Mouse (Mus musculus): Measurements from ENCODE around the gene Arhgap19.

Arhgap19 gene

GRCm38 (mm10) chr19:41831718-41832391, 30.0 kb upstream of the Arhgap19 start:
- DNase-seq (ENCODE audit: low spot score): no peak

DNA sequence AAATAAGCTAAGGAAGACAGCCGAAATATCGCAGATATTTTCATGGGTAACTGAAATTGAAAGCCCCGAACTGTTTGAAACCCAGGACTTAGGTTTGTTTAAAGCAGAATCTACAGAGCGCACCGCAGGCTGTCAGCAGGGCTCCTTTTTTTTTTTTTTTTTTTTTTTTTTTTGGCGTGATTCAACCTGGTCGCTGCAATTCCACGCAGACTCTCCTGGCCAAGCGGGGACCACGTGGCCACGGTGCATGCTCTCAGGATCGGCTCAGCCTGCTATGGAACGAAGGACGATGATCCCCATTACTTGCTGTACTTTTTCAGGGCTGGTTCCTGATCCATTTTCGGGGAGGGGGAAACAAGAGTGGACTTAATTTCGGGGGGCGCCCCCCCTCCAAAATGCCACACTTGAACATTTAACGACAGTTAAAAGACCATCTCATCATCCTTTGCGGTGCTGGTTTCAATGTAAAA, 29.3 kb upstream of the Arhgap19 start:
- DNase-seq (ENCODE audit: low spot score): no peak

GRCm38 (mm10) chr19:41830106-41831031, 28.5 kb upstream of the Arhgap19 start:
- no peak for DNase-seq (ENCODE audit: low spot score)

- peak; percentile 22 for DNase-seq (ENCODE audit: low spot score)
These were observed 27.7 kb upstream of the Arhgap19 start, which contains the start of gene Frat1 for GRCm38 (mm10) chr19:41829381-41830105. Gene Frat1, plus strand, starts transcription at chr19:41829970.

- DNase-seq (ENCODE audit: low spot score): no peak
These were observed 27.1 kb upstream of the Arhgap19 start for GRCm38 (mm10) chr19:41828941-41829340.

DNA sequence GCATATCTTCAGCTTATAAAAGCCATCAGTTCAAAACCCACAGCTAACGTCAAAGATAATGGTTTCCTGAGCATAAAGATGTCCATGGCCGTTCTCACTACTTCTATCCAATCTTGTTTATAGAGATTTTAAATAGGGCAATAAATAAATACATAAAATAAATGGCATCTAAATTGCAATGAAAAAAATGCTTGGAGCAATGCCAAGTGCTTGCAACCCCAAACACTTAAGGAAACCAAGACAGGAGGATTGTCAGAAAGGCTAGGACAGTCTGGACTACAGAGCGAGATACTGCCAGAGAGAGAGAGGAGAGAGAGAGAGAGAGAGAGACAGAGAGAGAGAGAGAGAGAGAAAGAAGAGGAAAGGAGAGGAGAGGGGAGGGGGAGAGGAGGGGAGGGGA, 24.7 kb upstream of the Arhgap19 start:
- no peak for DNase-seq (ENCODE audit: low spot score)

- no peak for DNase-seq (ENCODE audit: low spot score)
These were observed 23.1 kb upstream of the Arhgap19 start for GRCm38 (mm10) chr19:41824950-41825349.

GRCm38 (mm10) chr19:41822589-41822988, 20.7 kb upstream of the Arhgap19 start:
- DNase-seq (ENCODE audit: low spot score): no peak

- no peak for DNase-seq (ENCODE audit: low spot score)
These were observed 19.6 kb upstream of the Arhgap19 start for GRCm38 (mm10) chr19:41821436-41821835.

DNA sequence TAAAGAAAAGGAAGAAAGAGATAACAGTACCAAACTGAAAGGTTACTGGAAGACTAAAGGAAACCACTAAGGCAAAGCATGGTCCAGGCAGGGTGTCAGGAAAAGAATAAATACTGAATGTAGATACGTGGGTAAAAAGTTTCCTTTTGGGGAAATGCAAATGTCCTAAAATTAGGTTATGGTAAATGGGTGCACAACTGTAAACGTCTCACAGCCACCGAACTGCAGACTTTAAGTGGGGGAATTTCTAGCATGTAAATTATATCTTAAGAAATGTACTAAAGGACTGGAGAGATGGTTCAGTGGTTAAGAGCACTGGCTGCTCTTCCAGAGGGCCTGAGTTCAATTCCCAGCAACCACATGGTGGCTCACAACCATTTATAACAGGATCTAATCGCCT, 16.9 kb upstream of the Arhgap19 start:
- no peak for DNase-seq (ENCODE audit: low spot score)

GRCm38 (mm10) chr19:41817325-41817724, 15.5 kb upstream of the Arhgap19 start:
- DNase-seq (ENCODE audit: low spot score): no peak

GRCm38 (mm10) chr19:41816915-41817314, 15.1 kb upstream of the Arhgap19 start:
- DNase-seq (ENCODE audit: low spot score): no peak

- DNase-seq (ENCODE audit: low spot score): no peak
These were observed 14.6 kb upstream of the Arhgap19 start for GRCm38 (mm10) chr19:41816410-41816809.

- DNase-seq (ENCODE audit: low spot score): no peak
These were observed 11.5 kb upstream of the Arhgap19 start for GRCm38 (mm10) chr19:41813374-41813773.

DNA sequence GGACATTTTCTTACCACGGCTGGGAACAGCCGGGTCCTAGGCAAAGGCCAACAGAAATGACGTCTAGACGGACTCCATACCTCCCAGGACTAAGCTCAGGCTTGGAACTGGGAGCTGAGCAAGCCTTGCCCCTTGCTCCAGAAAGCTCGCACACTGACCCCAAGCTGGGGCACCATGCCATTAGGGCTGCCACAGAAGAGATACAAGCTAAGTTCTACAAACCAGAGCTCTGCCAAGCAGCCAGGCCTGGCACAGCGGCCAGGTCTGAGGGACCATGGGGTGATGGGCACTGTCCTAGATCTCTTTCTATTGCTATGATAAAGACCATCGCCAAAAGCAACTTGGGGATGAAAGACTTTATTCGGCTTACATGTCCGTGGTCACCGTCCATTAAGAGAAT, 10.7 kb upstream of the Arhgap19 start:
- no peak for DNase-seq (ENCODE audit: low spot score)

DNA sequence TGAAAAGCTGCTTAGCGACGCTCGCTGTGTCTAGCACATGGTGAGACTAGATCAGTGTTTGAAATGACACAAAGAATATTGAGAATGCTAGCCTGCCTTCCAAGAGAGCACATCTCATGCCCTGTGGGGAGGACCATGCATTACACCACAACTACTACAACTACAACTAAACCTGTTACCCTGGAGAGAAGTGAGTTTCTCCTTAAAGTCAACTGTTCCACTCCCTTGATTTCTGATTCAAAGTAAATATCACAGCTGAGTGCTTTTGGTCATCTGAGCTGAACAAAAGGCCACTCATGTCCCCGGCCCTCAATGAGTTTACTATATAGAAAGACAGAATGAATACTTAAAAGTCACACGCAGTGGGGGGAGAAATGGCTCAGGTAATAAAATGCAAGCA, 8.2 kb upstream of the Arhgap19 start:
- no peak for DNase-seq (ENCODE audit: low spot score)

DNA sequence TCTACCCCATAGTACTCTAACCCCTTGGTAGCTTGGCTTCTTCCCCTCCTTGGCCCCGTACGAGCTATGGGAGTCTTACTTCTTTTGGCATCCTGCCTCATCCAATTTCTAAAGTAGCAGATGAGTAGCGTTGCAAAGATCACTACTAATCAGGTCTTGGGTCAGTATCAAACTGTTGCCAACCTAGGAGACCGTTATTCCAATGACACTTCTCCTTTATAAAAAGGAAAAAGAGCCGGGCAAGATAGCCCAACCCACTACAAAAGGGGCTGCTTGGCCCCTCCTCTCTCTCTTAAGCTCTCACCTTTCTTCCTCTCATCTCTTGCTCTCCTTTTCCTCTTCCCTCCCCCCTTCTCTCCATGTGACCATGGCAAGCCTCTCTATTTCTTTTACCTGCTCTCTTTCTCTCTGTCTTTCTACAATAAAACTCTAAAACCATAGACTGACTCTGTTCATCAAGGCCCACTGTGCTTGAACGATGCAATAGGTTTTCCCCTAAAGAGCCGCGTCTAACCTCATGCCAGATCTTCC, 6.3 kb upstream of the Arhgap19 start:
- DNase-seq (ENCODE audit: low spot score): no peak

DNA sequence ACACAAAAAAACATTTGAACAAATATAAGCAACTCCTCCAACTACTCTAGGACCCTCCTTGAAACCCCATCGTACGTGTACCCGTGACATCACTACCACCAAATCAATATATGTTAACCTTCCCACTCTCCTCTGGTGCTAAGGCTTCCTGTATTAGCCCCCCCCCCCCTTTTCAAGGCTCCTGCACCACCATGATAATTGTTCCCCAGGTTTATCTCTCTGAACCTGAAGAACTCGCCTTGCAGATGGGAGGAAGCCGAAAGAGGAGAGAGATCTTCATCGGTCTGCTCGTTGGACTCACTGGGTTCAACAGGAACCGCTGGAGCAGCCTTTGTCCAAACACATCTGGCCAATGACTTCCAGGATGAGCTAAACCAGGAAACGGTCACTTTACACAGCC, 5.7 kb upstream of the Arhgap19 start:
- DNase-seq (ENCODE audit: low spot score): no peak

- DNase-seq (ENCODE audit: low spot score): no peak
These were observed 4.0 kb upstream of the Arhgap19 start for GRCm38 (mm10) chr19:41805831-41806230.

GRCm38 (mm10) chr19:41803322-41803721, 1.5 kb upstream of the Arhgap19 start:
- no peak for DNase-seq (ENCODE audit: low spot score)

DNA sequence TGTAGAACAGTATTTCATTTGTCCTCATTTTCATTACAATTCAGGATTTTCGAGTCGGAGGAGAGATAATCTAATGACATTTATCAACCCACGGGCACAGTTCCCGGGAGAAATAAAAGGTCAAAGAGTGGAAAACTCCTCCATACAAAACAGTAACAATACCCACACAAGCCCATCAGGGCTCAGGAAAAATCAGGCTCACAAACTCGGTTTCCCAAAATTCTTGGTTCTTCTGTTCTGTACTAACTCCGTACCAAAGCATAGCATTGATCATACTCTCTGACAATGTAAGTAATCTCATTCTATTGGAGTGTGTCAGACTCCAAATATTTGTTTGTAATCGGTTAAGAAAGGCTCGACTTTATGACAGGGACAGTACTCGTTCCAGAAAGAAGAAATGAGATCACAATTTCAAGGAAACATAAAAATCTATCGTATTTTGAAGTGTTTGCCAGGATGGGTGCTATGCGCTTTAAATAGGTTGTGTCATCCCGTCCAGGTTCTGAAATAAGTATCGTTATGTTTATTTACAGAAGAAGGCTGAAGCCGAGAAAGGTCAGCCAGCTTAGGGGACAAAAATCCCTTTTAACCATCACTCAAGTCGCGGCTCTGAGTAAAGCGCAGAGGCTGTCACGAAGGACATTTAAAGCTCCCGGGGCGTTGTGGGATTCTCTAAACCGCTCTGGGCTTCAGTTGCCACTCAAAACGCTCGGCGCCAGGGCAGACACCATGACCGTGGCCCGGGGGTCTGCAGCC, 683 bp downstream of the Arhgap19 start:
- DNase-seq (ENCODE audit: low spot score): no peak

All from urinary bladder, postnatal 10 days (tissue).